Mouse (Mus musculus): Measurements from ENCODE around the gene F11.
A peak's percentile ranks its signal among the peaks of the same experiment; 100 is the strongest.

Gene F11

GRCm38 (mm10) chr8:45261920-45262319, at the start of gene F11:
F11 (minus strand) TSS chr8:45262031.
- DNase-seq (ENCODE audit: low read depth): no peak

GRCm38 (mm10) chr8:45310967-45311366, 49.1 kb upstream of the F11 start:
- no peak for DNase-seq (ENCODE audit: low read depth)

- no peak for DNase-seq (ENCODE audit: low read depth)
Measured at GRCm38 (mm10) chr8:45308366-45308765, 46.5 kb upstream of the F11 start, which contains the start of gene Gm45753. Gm45753 (minus strand) TSS chr8:45308466.

GRCm38 (mm10) chr8:45305479-45305878, 43.6 kb upstream of the F11 start:
- peak; percentile 13 for DNase-seq (ENCODE audit: low read depth)

DNA sequence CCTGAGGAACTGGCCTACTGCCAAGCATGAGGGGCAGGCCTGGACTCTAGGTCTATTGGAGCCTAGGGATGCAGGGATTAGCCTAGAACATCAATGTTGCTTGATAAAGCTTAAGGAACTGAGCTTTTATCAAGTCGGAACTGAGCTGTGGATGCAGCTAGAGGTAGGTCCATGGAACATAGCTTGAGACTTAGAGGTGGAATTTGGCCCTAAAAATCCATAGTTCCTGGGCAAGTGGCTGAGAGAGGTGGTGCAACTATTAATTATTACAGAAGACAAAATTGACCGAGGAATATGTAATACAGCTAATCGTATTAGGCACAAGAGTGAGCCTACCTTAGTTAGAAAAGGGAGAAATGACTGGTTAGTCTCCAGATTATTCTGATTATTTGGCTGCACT, 42.5 kb upstream of the F11 start:
- DNase-seq (ENCODE audit: low read depth): no peak

DNA sequence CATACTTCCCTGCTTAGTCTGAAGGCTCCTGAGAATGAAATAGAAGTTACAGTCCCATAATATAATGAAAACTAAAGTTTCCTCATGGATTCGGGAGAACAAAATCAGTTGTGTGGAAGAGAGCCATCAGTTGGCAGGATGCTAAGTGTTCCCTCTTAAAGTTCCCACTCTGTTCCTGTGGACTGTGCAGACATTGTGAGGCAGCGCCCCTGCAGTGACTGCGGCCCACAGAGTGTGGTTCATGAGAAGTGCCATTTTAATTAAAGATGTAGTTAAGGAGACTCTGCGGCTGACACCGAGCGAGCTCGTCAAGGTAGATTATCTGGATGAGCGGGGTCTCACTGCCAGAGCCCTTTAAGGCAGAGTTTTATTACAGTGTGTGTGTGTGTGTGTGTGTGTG, 40.6 kb upstream of the F11 start:
- no peak for DNase-seq (ENCODE audit: low read depth)

DNA sequence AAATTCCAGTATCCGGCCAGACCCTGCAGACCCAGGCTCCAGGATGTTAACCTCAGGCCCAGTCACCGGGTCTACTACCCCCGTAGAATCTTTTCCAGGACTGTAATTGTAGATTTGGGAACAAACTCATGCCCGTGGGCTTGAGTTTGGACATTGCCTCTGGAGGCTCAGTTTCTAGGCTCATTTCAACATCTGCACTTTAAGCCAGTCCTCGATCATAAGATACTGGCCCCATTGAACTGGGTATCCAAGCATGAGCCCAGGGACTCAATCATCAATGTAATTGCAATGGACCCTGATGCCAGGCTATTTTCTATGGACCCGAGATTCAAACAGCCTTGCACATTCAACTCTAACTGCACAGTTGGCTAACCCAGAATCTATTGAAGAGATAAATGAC, 33.4 kb upstream of the F11 start:
- no peak for DNase-seq (ENCODE audit: low read depth)

- no peak for DNase-seq (ENCODE audit: low read depth)
Measured at GRCm38 (mm10) chr8:45294687-45295086, 32.9 kb upstream of the F11 start, which contains the start of gene Klkb1. Klkb1 (minus strand) TSS chr8:45294859.

GRCm38 (mm10) chr8:45291790-45292189, 30.0 kb upstream of the F11 start:
- DNase-seq (ENCODE audit: low read depth): no peak

DNA sequence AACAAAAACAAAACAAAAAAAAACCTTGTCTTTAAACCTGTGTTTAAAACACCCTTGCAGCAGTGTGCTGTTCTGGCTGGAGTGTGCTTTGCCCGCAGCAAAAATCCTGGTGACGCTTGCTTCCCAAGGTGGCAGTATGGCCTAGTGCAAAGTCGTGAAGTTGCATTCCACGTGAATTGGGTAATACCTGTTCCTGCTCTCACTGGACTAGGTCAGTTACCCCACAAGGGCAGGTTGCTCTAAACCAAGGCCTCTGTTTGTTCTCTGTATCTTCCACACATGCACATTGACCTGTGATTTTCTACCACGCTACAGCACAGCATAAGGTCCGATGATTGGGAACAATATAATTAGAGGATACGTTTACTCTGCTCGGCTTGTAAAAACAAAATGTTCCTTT, 19.8 kb upstream of the F11 start:
- no peak for DNase-seq (ENCODE audit: low read depth)

DNA sequence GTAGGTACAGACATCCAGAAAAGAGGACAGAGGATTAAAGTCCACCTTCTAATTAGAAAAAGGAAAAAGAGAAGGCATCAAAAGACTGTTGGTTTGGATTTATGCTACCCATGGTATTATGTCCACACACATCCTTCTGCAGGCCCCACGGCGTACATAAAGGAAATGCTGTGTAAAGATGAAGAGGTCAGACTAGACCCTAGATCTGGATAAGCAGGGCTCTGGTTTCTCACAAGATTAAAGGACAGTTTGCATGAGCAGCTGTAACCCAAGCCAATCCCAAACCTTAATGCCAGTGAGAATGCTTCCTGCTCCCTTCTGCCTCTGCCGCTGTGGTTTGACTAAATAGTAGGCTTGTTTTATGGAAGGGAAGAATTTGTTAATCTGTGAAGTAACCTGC, 15.6 kb upstream of the F11 start:
- no peak for DNase-seq (ENCODE audit: low read depth)

- DNase-seq (ENCODE audit: low read depth): no peak
Measured at GRCm38 (mm10) chr8:45274317-45274716, 12.5 kb upstream of the F11 start.

DNA sequence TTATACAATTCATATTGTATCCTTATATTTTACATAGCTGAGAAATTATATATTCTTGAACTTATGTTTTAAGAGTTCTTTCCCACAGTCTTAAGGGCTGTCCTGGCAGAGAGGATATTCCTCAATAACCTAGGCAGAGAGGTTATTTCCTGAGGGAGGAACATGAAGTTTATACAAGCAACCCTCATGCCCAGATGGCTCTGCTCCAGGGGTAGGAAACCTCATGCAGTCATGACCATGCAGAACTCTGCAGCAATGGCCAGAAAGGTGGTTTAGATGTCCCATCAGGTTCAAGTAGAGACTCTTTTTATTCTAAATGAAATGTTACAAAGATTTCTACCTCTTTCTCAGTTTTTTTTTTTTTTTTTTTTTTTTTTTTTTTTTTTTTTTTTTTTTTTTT, 7.2 kb upstream of the F11 start:
- no peak for DNase-seq (ENCODE audit: low read depth)

GRCm38 (mm10) chr8:45268485-45268884, 6.7 kb upstream of the F11 start:
- no peak for DNase-seq (ENCODE audit: low read depth)

DNA sequence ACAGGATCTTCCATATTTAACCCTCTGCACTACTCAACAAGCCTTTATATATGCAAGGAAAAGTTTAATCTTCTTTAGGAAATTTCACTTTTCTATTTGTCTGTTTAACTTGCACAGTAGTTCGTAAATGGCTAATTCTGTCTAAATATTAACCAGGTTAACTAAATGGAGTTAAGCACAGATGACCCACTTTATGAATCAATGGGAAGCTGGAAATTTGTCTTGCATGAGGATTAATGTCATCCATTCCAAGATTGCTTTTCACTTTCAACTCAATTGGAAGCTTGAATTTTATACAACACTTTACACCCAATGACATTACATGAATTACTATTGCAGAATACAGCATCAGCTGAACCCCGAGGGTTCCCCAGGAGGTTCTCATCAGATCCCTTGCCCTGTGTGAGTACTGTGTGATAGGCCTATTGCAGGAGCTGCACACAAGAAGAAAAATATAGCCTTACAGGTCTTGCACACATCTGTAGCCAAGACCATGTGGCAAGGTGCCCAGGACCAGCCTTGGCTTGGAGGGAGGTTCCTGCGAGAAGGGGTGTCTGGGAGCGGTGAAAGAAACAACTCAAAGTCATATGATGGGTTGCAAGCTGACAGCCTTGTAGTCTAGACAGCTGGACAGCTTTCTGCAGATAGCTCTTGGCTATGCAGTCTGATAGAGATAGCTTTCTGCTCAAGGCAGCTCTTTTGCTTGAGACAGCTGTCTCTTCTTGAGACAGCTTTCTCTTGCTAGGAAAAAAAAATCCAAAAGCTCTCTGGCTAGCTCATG, 6.0 kb upstream of the F11 start:
- DNase-seq (ENCODE audit: low read depth): no peak

DNA sequence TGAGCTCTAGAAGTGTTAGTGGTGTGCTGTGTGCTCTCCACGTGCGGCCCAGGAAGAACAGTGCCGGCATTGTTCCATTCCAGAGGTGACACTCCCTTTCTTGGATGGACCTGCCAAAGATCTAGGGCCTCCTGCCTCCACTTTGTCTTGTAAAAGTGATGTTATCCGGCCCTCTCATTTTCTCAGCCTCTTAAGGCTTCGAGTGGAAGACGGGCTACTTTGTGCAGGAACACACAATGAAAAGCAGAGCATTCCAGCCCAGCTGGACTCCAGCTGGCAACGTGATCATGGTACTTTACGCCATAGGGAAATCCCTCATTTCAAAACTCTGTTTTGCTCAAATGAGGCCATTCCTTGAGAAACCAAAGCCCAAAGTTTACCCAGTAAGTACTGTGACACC, 5.2 kb upstream of the F11 start:
- DNase-seq (ENCODE audit: low read depth): no peak

GRCm38 (mm10) chr8:45264918-45265317, 3.1 kb upstream of the F11 start:
- DNase-seq (ENCODE audit: low read depth): no peak

DNA sequence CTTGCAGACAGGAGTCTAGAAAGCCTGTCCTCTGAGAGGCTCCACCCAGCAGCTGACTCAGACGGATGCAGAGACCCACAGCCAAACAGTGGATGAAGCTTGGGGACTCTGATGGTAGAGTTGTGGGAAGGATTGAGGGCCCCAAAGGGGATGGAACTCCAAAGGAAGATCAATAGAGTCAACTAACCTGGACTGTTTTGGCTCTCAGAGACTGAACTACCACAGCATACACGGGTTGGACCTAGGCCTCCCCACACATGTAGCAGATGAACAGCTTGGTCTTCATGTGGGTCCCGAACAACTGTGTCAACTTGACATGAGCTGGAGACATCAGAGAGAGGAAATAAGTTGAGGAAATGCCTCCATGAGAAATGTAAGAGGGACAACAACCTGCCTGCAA, 1.0 kb upstream of the F11 start:
- DNase-seq (ENCODE audit: low read depth): no peak

- DNase-seq (ENCODE audit: low read depth): no peak
Measured at GRCm38 (mm10) chr8:45258421-45258820, 3.4 kb downstream of the F11 start.

- no peak for DNase-seq (ENCODE audit: low read depth)
Measured at GRCm38 (mm10) chr8:45255040-45255439, 6.8 kb downstream of the F11 start.

GRCm38 (mm10) chr8:45254194-45254842, 7.5 kb downstream of the F11 start:
- no peak for DNase-seq (ENCODE audit: low read depth)

DNA sequence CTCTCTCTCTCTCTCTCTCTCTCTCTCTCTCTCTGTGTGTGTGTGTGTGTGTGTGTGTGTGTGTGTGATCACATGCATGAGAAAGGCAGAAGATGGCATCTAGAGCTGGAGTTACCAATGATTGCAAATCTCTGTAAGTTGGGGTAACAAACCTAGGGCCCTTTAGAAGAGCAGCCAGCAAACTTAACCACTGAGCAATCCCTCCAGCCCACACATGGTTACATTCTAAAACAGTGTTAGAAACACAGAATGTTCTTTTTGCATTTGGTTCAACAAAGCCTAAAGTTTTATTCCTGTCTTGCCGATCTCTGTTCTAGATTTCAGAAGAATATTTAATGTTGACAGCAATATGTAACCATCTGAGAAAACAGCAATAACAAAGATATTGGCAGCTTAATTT, 8.2 kb downstream of the F11 start:
- DNase-seq (ENCODE audit: low read depth): no peak

DNA sequence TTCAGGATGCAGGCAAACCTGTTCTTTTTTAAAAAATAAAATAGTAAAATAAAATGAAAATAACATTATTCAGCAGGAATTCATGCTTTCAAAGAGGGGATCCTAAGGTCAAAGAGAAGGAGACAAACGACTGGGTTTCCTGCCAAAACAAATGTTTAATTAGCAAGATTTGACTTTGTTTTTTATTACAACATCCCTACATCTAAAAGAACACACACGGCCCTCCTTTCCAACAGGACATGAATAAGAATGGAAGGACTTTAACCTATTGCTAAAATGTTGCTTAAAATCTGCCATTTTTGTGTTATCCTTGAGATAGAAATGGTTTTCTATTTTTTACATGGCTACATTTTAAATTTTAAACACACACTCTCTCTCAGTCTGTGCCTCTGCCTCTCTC, 8.7 kb downstream of the F11 start:
- no peak for DNase-seq (ENCODE audit: low read depth)

DNA sequence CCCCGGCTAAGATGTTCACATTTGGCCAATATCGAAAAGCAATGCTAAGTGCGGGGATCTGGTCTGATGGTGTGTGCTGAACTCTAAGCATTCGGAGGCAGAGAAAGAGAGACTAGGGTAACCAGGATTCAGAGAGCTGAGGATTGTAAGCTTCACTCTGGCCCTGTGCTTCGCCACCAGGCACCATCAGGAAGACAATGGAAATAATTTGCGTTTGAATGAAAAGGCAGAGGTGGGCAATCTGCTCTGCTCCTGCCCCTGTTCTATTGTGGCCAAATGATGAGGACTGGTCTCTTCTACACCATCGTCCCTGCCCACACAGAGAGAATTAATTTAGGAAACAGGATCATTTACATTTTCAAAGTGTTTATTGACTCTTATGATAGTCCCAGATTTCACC, 15.5 kb downstream of the F11 start:
- DNase-seq (ENCODE audit: low read depth): no peak
